In genomic region chr7:63969941-63970340, GRCm38 (mm10) we compare ENCODE assay signal across 37 mouse cellular contexts. TPM values are rescaled to one million over a fixed set of nuclear protein-coding genes. Genes with fewer than 3 reads are reported as not detected.
DNase-seq lines count a peak whose midpoint lies in the region; ATAC-seq and TF ChIP-seq lines count a peak whose summit lies in the region.
"Had no signal": no experiment of that assay in that cellular context is flagged by ENCODE, and none has a peak within 500 bp of the region (broad histone marks: within the 10 kb centered on the region; RNA-seq: fewer than 3 reads in every experiment).

No protein-coding gene starts in this region.

- H3K4me2 ChIP-seq in hindbrain, embryonic 16.5 days (ENCODE audit: low read length) = no peak overlapping the region
- H3K4me2 ChIP-seq: embryonic facial prominence, embryonic 15.5 days; heart, embryonic 12.5 days; heart, embryonic 15.5 days; hindbrain, embryonic 12.5 days had no signal

- H3K9me3 ChIP-seq in hindbrain, embryonic 10.5 days = no peaks in the 10 kb centered on the region
- H3K9me3 ChIP-seq in hindbrain, embryonic 16.5 days (ENCODE audit: control insufficient read depth, low read length) = no peaks in the 10 kb centered on the region
- H3K9me3 ChIP-seq: embryonic facial prominence, embryonic 15.5 days; heart, embryonic 12.5 days; heart, embryonic 15.5 days; hindbrain, embryonic 12.5 days had no signal

- H3K4me3 ChIP-seq in hindbrain, embryonic 10.5 days = no peak overlapping the region
- no peak overlapping the region for H3K4me3 ChIP-seq in hindbrain, embryonic 16.5 days (ENCODE audit: low read length)
- no peak overlapping the region for H3K4me3 ChIP-seq in layer of hippocampus, adult 2 months
- H3K4me3 ChIP-seq: embryonic facial prominence, embryonic 15.5 days; heart, embryonic 12.5 days; heart, embryonic 15.5 days; hindbrain, embryonic 12.5 days had no signal

- WGBS in hindbrain, embryonic 10.5 days = 39% methylated on average over 3 of the region's 3 CpGs
- WGBS in hindbrain, embryonic 16.5 days = 56% methylated on average over 3 of the region's 3 CpGs

- H3K27ac ChIP-seq in hindbrain, embryonic 10.5 days = peak overlapping the region; percentile 30
- H3K27ac ChIP-seq in hindbrain, embryonic 16.5 days (ENCODE audit: low read depth, low read length) = no peak overlapping the region
- peak overlapping the region; percentile 60; the same call in 1 of the 2 replicates for H3K27ac ChIP-seq in layer of hippocampus, adult 2 months
- H3K27ac ChIP-seq: embryonic facial prominence, embryonic 15.5 days; heart, embryonic 15.5 days; hindbrain, embryonic 12.5 days; hindbrain, postnatal 0 days had no signal

- DNase-seq in hindbrain, embryonic 10.5 days (ENCODE audit: low spot score) = no peak
- DNase-seq in layer of hippocampus, adult 2 months (ENCODE audit: low spot score in 2 of 2) = no peak
- DNase-seq in layer of hippocampus, adult 9-11 months = no peak
- DNase-seq in embryo, embryonic 10 days (ENCODE audit: low spot score) = peak; percentile 68
- DNase-seq in embryo, embryonic 10.5 days (ENCODE audit: low spot score) = peak; percentile 53
- no peak for DNase-seq in frontal cortex, postnatal 10 days (ENCODE audit: low spot score in 2 of 2)
- no peak for DNase-seq in frontal cortex, postnatal 25 days (ENCODE audit: low spot score in 2 of 2)
- DNase-seq: adrenal gland, adult 2 months; adrenal gland, postnatal 14 days; cerebellum, adult 11 months; cerebellum, adult 2 months; cerebellum, adult 9-11 months; cerebellum, postnatal 25 days; forebrain, postnatal 0 days; gastrocnemius, postnatal 10 days; gastrocnemius, postnatal 36 days; heart, postnatal 10 days; heart, postnatal 36 days had no signal

- H3K36me3 ChIP-seq in hindbrain, embryonic 10.5 days = no peaks in the 10 kb centered on the region
- H3K36me3 ChIP-seq in hindbrain, embryonic 16.5 days (ENCODE audit: control insufficient read depth, insufficient read depth, low read length) = no peaks in the 10 kb centered on the region
- H3K36me3 ChIP-seq: embryonic facial prominence, embryonic 15.5 days; heart, embryonic 12.5 days; heart, embryonic 15.5 days; hindbrain, embryonic 12.5 days had no signal

- H3K9ac ChIP-seq in hindbrain, embryonic 16.5 days (ENCODE audit: low read depth, low read length) = no peak overlapping the region
- H3K9ac ChIP-seq: embryonic facial prominence, embryonic 15.5 days; forebrain, postnatal 0 days; heart, embryonic 12.5 days; heart, embryonic 15.5 days; hindbrain, embryonic 12.5 days had no signal

- ATAC-seq in hindbrain, embryonic 16.5 days = no peak
- ATAC-seq: CD4-positive, CD25-positive, alpha-beta regulatory T cell, adult 4 months; forebrain, embryonic 14.5 days; forebrain, postnatal 0 days; hindbrain, postnatal 0 days; inflammation-experienced regulatory T-cells, adult 6 months; intestine, embryonic 16.5 days had no signal

- H3K4me1 ChIP-seq in hindbrain, embryonic 10.5 days (replicated peaks) = peaks cover 32% of the 10 kb centered on the region
- H3K4me1 ChIP-seq in hindbrain, embryonic 16.5 days (ENCODE audit: control insufficient read depth, insufficient read depth, low read depth, low read length) = no peaks in the 10 kb centered on the region

- peaks cover 2% of the 10 kb centered on the region; the same call in 1 of the 2 replicates for H3K27me3 ChIP-seq in hindbrain, embryonic 10.5 days (ENCODE audit: insufficient read depth, poor library complexity, severe bottlenecking)
- no peaks in the 10 kb centered on the region for H3K27me3 ChIP-seq in hindbrain, embryonic 16.5 days (replicated peaks; ENCODE audit: control insufficient read depth, insufficient read depth, low read length)
- H3K27me3 ChIP-seq: embryonic facial prominence, embryonic 15.5 days; heart, embryonic 12.5 days; heart, embryonic 15.5 days; hindbrain, embryonic 12.5 days had no signal

- TF ChIP-seq CTCF in layer of hippocampus, adult 2 months (conservative IDR thresholded peaks at IDR 0.05) = no peak

RNA-seq across cellular contexts. Expression of gene Klf13, which starts 31.2 kb away (rescaled TPM):
- polyA plus RNA-seq in hindbrain, embryonic 10.5 days (2016; fragmentation: Nextera tagmentation; extraction: Ambion mirVana) = 31.7 and 33.4 TPM in 2 replicates
- 22.1 and 23.9 TPM in 2 replicates for polyA plus RNA-seq in hindbrain, embryonic 16.5 days (2015; fragmentation: Nextera tagmentation; extraction: Ambion mirVana)
- 100 to 1,000 TPM; 200 to 216 TPM for total RNA-seq in layer of hippocampus, adult 2 months (2021)

RNA-seq across cellular contexts. Expression of gene E030018B13Rik, which starts 53.3 kb away (rescaled TPM):
- polyA plus RNA-seq in hindbrain, embryonic 10.5 days (2016; fragmentation: Nextera tagmentation; extraction: Ambion mirVana) = not detected in 2 replicates
- polyA plus RNA-seq in hindbrain, embryonic 16.5 days (2015; fragmentation: Nextera tagmentation; extraction: Ambion mirVana) = not detected in 2 replicates
- not detected for total RNA-seq in layer of hippocampus, adult 2 months (2021)
- total RNA-seq: adrenal gland, adult 2 months; adrenal gland, postnatal 14 days; adrenal gland, postnatal 4 days; common myeloid progenitor, adult 5-6 weeks; forebrain, postnatal 0 days; gastrocnemius, adult 18-20 months; gastrocnemius, postnatal 10 days; gastrocnemius, postnatal 36 days; granulocyte monocyte progenitor cell, adult 5-6 weeks; heart, adult 8-10 months; heart, postnatal 10 days; heart, postnatal 36 days; hindbrain, postnatal 0 days; MEL had no signal
- polyA plus RNA-seq: adrenal gland, adult 2 months; CD4-positive, CD25-positive, alpha-beta regulatory T cell, adult 4 months; cerebellum, adult 2 months; embryonic facial prominence, embryonic 11.5 days; forebrain, embryonic 11.5 days; forebrain, embryonic 14.5 days; forebrain, postnatal 0 days; frontal cortex, adult 2 months; heart, embryonic 12.5 days; hindbrain, postnatal 0 days; intestine, embryonic 16.5 days had no signal

Comparison
In these comparisons a context has a peak if more than half of its experiments do, and no peak if none do; other contexts are left out.
1. DNase-seq: peak in embryo, embryonic 10 days (single experiment) and embryo, embryonic 10.5 days (single experiment); none in hindbrain, embryonic 10.5 days (single experiment), layer of hippocampus, adult 2 months (0 of 2), layer of hippocampus, adult 9-11 months (single experiment), frontal cortex, postnatal 10 days (0 of 2) and frontal cortex, postnatal 25 days (0 of 2).